Mouse (Mus musculus): Measurements from ENCODE around the gene Gnptab. TPM values are rescaled to one million over a fixed set of nuclear protein-coding genes. Genes with fewer than 3 reads are reported as not detected.
"Not testable (repeated sequence)": the region's sequence is repeated elsewhere in the genome, so short reads cannot be mapped to it uniquely, and the experiment has no call there.

Gene Gnptab
- total RNA-seq (2015) (117 and 142 TPM in 2 replicates), total RNA-seq (2017) (48.7 and 58.3 TPM in 2 replicates)

- peak; percentile 68 for ATAC-seq (replicated peaks; ENCODE audit: poor library complexity)
Observed at GRCm38 (mm10) chr10:88379013-88379885, at the start of gene Gnptab, which contains the start of gene Dram1. TSS of gene Gnptab (plus strand) at chr10:88379132. TSS of gene Dram1 (minus strand) at chr10:88379080.

GRCm38 (mm10) chr10:88330695-88331094, 48.2 kb upstream of the Gnptab start:
- peak; percentile 49 for ATAC-seq (replicated peaks; ENCODE audit: poor library complexity)

- peak; percentile 55 for ATAC-seq (replicated peaks; ENCODE audit: poor library complexity)
Observed at GRCm38 (mm10) chr10:88340660-88341059, 38.3 kb upstream of the Gnptab start.

- no peak for ATAC-seq (replicated peaks; ENCODE audit: poor library complexity)
Observed at GRCm38 (mm10) chr10:88341368-88341767, 37.6 kb upstream of the Gnptab start.

- ATAC-seq (replicated peaks; ENCODE audit: poor library complexity) = peak; percentile 49
Observed at GRCm38 (mm10) chr10:88345899-88346401, 33.0 kb upstream of the Gnptab start.

- ATAC-seq (replicated peaks; ENCODE audit: poor library complexity) = peak; percentile 21
Observed at GRCm38 (mm10) chr10:88346454-88347245, 32.3 kb upstream of the Gnptab start.

- ATAC-seq (replicated peaks; ENCODE audit: poor library complexity) = peak; percentile 32
Observed at GRCm38 (mm10) chr10:88349800-88350199, 29.1 kb upstream of the Gnptab start.

GRCm38 (mm10) chr10:88350687-88351086, 28.2 kb upstream of the Gnptab start:
- ATAC-seq (replicated peaks; ENCODE audit: poor library complexity) = no peak

GRCm38 (mm10) chr10:88351411-88352103, 27.4 kb upstream of the Gnptab start:
- peak; percentile 53 for ATAC-seq (replicated peaks; ENCODE audit: poor library complexity)

GRCm38 (mm10) chr10:88352549-88352948, 26.4 kb upstream of the Gnptab start:
- peak; percentile 38 for ATAC-seq (replicated peaks; ENCODE audit: poor library complexity)

GRCm38 (mm10) chr10:88354599-88354998, 24.3 kb upstream of the Gnptab start:
- ATAC-seq (replicated peaks; ENCODE audit: poor library complexity) = no peak

GRCm38 (mm10) chr10:88356114-88356982, 22.6 kb upstream of the Gnptab start:
- no peak; the same call in 1 of the 2 replicates for ATAC-seq (replicated peaks; ENCODE audit: poor library complexity)

- ATAC-seq (replicated peaks; ENCODE audit: poor library complexity) = peak; percentile 81
Observed at GRCm38 (mm10) chr10:88356983-88357559, 21.9 kb upstream of the Gnptab start.

GRCm38 (mm10) chr10:88362218-88362617, 16.7 kb upstream of the Gnptab start:
- ATAC-seq (replicated peaks; ENCODE audit: poor library complexity) = 0 out of 2 replicates have a peak, but pooled peaks have one; percentile 31

- no peak for ATAC-seq (replicated peaks; ENCODE audit: poor library complexity)
Observed at GRCm38 (mm10) chr10:88364221-88364620, 14.7 kb upstream of the Gnptab start.

- no peak for ATAC-seq (replicated peaks; ENCODE audit: poor library complexity)
Observed at GRCm38 (mm10) chr10:88369233-88369632, 9.7 kb upstream of the Gnptab start.

GRCm38 (mm10) chr10:88371793-88372192, 7.1 kb upstream of the Gnptab start:
- ATAC-seq (replicated peaks; ENCODE audit: poor library complexity) = peak; percentile 58

- ATAC-seq (replicated peaks; ENCODE audit: poor library complexity) = no peak
Observed at GRCm38 (mm10) chr10:88372436-88372835, 6.5 kb upstream of the Gnptab start.

- not testable (repeated sequence) for ATAC-seq (replicated peaks; ENCODE audit: poor library complexity)
Observed at GRCm38 (mm10) chr10:88372945-88373344, 6.0 kb upstream of the Gnptab start.

All from megakaryocyte progenitor cell, adult 5-6 weeks (primary cell).